Mouse (Mus musculus): ENCODE measurements around the gene Cep70.

- TF ChIP-seq POLR2A (IDR thresholded peaks at IDR 0.05; ENCODE audit: borderline replicate concordance, insufficient read depth, low read length), result no peak
- no peak for TF ChIP-seq CTCF (IDR thresholded peaks at IDR 0.05; ENCODE audit: borderline replicate concordance, insufficient read depth, low read depth, low read length)
Measured at GRCm38 (mm10) chr9:99325961-99326360, 82.8 kb downstream of the Cep70 start.
